Mouse (Mus musculus) common myeloid progenitor, adult 5-6 weeks (primary cell): ENCODE results near the gene St6gal1. TPM values are rescaled to one million over a fixed set of nuclear protein-coding genes. Genes with fewer than 3 reads are reported as not detected.

Experiments
- ATAC-seq: replicated peaks from 2 replicates; pipeline ENCODE4 v1.8.0; 2016; ENCODE audit warnings: low read depth, mild to moderate bottlenecking, moderate TSS enrichment, inconsistent platforms; ENCODE audit not compliant: poor library complexity, severe bottlenecking
- total RNA-seq: library from RNA; stranded (forward); fragments of 200-1000, 187-1606 nt; gene quantifications from 2 replicates; pipeline ENCODE4 v1.2.3, GENCODE M21; 2017

St6gal1 gene
- total RNA-seq, 1 experiment from 2014 or later = 0.41 TPM

DNA sequence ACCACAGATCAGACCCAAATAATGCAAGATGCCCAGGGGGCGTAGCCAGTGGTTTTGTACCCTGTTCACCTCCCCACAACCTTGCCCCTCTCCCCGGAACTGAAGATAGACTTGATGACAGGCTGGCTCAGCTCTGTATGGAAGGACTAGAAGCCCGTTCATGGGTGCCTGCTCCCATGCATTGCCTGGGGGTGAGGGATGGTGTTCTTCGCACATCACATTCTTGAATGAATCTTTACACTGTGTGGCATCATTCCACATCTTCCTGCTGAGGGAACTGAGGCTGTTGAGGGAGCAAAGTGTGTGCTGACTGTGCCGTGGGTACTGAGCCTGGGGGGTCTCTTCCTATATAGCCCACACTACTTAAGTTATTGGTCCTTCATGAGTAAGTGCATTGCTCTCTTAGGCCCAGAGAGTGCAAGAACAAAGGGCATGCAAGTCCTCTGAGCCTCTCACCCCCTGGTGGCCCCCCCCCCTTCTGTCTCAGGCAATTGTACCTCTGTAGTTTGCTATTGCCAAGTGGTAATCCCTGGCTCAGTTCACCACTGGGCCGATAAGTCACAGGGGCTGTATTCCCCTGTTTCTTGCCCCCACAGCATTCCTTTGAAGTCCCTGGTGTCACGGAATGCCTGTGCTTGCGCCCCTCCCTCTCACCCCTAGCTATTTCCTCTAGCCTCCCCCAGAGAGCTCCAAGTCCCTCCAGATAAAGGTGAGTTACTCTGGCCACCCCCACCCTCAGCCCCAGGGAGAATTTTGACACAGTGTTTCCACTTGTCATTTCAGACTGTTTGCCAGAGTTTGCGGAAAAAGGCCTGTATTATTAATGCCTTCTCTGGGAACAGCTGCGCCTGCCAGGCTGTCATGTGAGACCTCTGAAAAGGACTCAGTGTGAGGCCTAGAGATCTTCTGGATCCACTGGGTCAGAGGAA, 45.7 kb downstream of the St6gal1 start:
- ATAC-seq = no peak

DNA sequence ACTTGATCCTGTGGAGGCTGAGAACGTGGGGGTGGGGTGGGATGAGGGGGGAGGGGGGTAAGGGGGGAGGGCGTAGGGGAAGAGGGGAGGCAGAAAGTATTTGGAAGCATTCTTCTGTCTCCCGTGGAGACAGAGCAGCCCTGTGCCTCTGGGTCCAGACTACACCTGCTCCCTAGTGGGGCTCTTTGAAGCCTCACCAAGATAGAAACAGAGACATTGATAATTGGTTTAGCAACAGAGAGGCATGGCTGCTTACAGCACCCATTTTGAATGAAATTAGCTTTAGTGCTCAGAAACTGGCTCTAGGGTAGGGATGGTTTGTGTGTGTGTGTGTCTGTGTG, 46.3 kb downstream of the St6gal1 start:
- ATAC-seq = no peak

DNA sequence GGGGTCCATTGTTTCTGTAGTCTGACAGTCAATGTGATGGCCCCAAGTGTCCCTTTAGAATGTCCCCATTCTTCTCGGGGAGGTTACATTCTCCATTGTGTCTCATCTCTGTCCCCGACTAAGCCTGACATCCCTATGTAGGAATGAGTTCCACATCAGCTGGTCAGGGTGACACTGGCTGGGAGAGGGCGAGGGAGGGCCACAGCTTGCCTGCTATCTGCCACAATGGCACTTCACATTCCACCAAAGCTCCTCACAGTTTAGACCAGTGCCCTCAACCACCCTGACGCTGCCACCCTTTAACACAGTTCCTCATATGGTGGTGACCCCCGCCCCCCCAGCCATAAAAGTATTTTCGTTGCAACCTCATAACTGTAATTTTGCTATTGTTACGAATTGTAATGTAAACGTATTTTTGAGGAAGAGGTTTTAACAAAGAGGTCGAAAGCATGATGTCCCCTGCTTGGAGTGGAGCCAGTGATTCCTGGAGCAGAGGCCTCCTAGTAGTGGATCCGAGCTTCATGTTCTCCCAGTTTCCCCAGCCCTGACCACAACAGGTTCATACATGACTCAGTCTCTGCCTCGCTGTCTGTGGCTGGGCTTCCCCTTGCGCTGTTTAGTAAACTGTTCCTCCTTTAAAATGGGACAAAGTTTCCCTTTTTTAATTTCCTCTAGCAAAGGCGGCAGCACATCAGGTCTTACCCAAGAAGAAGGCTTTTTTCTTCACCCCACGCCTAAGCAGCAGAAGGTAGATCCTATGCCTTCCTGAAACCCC, 47.4 kb downstream of the St6gal1 start:
- ATAC-seq = peak; percentile 60

DNA sequence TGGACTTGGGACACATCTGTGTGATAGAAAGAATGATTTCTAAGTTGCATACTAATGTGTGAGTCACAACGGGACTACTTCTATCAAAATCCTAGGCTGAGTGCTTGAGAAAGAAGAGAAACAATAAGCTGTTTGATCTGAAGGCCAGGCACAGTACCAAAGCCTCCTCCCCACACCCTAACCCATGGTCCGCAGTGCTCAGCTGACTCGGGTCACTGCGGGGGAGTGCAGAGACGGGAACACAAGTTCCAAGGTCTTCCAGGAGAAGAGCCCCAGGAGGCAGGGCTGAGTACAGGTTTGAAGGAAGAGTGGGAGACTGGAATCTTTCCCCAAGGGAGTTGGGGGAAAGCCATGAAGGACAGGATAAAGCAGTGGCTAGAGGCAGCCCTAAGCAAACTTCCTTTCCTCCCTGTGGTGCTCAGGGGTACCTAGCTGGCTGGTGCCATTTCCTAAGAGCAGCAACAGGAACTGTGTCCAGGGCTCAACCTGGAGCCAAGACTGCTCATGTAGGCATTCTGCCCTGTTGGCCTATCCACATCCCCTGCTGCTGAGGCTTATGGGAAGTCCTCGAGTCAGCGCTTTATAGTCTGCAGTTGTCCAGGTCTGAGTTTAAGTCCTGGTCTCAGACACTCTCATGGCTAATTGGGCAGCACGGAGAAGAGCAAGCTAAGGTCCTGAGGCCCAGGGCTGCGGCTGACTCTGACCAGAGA, 48.1 kb downstream of the St6gal1 start:
- ATAC-seq = no peak

DNA sequence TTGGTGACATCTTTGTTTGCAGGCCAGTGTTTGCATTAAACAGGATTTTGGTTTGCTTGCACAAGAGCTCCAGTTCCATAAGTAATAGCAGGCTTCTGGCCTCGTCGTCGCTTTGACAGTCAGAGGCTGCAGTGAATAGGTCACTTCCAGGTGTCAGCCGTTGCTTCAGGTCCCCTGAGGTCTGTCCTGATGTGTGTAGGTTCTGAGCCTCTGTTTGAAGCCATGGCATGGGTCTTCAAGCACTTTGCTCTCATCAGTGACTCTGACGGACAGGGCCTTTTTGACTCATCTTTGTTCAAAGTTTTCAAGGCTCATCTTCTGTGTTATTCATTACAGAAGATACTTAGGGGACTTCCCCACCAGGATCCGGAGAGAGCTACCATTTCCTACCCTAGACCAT, 49.5 kb downstream of the St6gal1 start:
- no peak for ATAC-seq

DNA sequence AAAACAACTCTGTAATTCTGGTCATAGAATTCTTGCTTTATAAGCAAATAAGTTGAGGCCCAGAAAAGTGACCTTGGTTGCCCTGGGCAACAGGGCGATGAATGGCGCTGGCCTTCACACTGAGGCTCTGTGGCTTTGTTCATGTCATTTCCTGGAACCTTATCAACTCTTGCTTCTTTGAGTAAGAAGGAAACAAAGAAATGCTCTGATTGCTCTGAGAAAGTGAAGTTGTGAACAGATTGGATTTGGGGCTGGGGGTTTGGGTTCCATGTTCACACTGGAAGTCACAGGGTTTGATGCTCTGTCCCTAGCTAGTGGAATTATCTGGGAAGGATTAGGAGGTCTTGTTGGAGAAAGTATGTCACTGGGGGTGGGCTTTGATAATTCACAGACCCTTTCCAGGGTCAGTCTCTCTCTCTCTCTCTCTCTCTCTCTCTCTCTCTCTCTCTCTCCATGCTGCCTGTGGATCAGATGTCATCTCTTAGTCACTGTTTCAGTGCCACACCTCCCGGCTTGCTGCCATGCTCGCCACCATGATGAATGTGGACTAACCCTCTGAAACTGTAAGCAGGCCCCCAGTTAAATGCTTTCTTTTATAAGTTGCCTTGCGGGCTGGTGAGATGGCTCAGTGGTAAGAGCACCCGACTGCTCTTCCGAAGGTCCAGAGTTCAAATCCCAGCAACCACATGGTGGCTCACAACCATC, 50.2 kb downstream of the St6gal1 start:
- peak; percentile 34; the same call in 1 of the 2 replicates for ATAC-seq

DNA sequence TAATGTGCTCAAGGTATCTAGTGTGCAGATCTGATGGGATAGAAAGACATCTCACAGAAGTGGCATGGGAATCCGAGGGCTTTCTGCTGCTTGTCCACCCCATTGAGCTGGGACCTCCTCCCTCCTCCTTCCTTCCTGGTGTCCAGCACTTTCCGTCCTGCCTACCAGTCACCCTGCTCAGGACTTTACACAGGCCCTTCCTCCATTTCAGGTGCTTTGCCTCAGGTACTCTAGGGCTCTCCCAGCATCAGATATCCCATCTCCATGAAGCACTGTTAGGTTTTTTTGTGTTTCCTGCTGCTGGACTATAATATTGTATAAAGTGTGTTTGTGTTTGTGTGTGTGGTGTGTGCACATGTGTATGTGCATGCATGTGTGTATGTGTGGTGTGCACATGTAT, 51.1 kb downstream of the St6gal1 start:
- ATAC-seq = no peak

DNA sequence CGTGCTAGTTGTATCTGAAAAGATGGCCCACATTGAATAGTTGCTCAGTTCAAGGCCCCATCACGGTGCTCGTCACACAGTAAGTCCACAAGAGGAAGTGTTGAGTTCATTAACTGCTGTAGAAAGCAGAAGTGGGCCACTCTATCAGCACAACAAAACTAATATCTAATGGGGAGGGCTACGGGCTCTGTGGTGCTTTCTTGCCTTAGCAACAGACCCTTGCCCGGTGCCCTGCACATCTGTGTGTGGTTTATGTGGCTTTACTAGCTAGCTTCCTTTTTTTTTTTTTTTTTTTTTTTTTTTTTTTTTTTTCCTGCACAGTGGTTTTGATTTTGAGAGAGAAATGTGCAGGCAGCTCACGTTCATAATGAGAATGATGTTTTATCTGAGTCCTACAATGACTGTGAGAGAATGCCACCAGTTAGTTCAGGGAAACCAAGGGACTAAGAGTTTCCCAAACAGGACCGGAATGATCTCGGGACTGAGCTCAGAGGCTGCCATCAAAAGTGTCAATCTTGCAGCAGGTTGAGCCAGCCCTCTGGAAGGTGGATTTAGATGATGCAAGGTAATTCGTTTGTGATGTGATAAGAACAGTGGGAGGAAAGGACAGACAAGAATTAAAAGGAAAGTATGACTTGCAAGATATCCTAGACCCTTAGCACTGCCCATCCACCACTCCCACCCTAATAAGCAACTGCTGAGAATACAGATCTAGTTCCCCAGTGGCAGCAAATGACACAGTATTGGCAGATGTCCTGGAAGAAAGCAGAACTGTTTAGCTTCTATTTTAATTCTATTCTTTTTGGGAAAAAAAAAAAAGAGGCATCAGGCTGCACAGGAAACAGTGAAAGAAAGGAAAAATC, 55.6 kb downstream of the St6gal1 start:
- ATAC-seq = peak; percentile 94

DNA sequence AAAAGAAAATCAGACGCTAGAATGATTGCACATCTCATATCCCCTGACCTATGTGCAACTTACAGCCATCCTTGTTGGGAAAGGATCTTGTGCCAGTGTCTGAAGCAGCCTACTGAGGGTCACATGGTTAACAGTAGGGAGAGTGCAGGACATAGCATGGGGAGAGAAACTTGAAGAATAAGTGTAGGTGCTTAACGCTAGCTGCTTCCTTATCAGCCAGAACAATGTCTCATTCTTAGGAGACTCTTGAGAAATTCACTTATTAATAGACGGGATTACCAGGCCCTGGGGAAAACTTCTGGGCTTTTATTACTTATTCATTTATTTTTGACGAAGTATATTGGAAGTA, 56.2 kb downstream of the St6gal1 start:
- no peak; the same call in 1 of the 2 replicates for ATAC-seq

DNA sequence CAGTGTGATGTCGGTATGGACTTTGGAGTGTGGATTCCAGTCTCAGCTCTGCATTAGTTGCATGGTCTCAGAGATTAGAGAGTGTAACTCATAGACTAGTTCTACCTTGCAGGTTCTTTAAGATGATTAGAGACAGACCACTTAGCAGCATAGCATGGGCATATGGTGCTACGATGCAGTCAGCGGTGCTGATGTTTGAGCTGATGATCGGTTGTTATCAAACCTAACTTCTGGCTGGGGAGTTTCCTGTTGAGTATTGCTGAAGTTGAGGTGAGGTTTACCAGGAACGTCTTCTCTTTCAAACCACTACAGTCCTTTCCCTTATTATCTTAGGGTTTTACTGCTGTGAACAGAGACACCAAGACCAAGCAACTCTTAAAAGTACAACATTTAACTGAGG, 57.7 kb downstream of the St6gal1 start:
- ATAC-seq = no peak

DNA sequence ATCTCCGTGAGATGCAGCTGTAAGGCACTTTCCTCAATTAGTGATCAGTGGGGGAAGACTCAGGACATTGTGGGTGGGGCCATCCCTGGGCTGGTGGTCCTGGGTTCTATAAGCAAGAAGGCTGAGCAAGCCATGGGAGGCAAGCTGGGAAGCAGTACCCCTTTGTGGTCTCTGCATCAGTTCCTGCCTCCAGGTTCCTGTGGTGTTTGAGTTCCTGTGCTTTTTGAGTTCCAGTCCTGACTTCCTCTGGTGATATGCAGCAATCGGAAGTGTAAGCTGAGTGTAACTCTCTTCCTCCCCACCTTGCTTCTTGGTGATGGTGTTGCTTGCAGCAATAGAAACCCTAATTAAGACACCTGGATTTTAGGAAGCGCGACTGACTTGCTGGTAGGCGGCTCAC, 58.4 kb downstream of the St6gal1 start:
- ATAC-seq = no peak

DNA sequence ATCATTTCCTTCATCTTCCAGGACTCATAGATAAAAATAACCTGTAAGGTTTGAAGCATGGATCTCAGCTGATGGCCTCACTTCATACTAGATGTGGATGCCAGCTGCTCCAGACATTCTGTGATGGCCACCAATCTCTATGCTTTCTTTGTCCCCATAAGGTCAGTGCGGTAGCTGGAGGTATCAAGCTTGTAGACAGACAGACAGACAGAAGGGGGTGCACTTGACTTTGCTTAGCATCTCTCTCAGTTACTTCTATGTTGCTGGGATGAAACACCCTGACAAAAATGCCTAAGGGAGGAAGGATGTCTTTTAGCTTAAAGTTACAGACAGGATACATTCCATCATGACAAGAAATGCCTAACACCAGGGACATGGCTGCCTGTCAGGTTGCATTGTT, 59.1 kb downstream of the St6gal1 start:
- no peak for ATAC-seq

DNA sequence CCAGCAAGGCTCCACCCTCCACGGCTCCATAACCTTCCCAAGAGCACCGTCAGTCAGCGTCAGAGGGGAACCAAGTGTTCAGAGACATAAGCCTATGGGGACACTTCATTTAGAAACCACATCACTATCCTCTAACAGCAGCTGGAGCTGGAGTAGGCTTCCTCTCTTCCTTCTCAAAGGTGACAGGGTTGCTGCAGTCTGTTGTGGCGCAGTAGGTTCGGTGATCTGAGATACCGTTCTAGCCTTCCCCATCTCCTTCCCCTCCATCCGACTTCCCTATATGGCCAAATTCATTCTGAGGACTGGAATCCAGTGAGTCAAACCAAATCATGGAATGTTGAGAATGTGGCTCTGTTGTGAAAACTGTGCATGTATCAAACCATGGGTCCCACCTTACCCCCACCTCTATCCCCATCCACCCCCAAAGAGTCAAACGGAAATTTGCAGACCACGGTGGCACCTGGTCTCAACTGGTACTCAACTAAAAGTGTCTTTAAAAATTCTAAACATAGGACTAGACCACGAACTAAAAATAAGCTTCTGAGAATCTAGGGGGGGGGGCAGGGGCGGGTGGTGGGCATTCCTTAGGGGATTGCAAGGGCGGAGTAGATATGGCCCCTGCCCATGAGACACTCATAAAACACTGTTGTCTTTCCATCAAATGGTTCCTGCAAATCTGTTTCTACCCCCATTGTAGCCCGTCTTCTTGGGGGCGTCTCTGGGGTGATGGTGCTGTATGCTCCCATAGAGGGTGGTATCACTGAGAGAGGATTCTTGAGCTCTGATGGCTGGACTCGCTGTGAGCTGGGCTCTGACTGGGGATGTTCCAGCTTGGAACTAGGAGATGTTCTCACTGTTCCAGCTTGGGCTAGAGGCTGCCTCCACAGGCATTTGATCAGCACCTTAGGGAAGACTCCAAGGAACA, 60.2 kb downstream of the St6gal1 start:
- peak; percentile 40 for ATAC-seq

DNA sequence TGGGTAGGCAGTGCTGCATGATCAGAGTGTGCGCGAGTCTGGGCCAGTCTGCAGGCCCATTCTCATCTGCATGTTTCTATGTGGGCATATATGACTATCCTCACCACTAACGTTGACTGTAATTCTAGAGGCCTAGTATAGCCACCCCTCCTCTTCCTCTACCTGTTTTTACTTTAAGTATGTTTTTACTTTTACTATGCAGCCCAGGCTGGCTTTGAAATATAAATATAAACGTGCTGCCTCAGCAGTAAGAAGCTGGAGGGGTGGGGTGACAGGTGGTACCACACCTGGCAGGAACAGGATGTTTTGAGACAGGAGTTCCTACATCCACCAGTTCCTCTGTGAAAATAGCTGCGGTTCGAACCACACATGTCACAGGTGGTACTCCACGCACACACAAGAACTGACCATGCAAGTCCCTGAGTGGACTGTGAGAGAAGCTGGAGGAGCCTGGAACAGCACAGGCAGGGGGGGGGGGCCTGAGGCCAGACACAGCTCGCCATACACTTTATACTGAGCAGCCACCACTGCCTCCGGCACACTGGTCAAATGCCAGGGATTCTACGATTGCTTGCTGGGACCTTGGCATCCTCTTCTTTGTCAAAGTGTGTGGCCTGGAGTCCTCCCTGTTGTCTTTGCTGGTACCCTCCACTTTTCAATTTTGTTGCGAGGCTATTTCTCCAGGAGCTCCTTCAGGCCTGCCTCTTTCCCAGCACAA, 62.0 kb downstream of the St6gal1 start:
- no peak for ATAC-seq

DNA sequence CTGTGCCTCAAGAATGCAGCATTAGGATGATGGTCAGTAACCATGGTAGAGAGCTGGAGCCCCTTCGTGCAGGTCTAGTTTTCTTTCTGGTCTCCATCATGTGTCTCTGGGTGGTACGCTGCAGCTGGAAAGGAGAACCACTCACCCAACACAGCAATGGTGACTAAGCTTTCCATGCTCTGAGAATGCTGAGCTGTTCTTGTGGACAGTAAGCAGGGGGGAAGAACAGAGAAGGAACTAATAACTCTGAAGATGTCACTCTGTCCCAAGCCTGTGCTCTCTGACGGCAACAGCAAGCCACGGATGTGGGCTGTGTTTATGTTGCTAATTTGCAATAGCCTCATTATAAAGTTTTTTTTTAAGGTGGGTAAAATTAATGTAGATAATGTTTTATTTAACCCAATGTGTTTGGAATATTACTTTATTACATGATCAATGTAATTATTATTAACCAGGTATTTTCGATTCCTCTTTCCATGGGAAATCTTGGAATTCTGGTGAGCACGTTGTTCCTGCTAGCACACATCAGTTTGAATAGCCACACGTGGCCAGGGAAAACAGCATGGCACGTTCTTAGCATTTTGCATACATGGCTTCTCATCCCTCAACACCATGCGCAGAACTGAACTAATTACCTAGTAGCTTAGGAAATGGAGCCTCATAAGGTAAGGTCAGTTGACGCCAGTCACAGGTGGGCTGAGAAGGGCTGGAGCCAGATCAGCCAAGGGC, 62.9 kb downstream of the St6gal1 start:
- peak; percentile 76 for ATAC-seq

DNA sequence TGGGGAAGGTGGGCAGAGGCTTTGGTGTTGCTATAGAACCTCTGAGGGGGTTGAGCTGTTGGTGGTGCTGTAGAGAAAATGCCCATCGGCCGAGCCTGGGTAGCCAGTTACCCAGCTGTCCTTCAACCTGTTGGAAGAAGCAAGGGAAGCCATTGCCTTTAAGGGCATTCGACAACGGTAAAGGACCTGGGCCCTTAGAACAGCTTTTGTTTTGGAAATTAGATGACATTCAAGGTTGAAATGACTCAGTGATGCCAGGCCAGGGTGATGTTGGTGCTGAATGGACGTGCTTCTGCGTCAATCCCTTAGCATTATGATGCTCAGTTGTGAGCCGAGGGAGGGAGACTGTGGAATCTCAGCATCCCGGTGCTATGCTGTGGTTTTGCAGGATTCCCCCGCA, 63.6 kb downstream of the St6gal1 start:
- no peak for ATAC-seq

DNA sequence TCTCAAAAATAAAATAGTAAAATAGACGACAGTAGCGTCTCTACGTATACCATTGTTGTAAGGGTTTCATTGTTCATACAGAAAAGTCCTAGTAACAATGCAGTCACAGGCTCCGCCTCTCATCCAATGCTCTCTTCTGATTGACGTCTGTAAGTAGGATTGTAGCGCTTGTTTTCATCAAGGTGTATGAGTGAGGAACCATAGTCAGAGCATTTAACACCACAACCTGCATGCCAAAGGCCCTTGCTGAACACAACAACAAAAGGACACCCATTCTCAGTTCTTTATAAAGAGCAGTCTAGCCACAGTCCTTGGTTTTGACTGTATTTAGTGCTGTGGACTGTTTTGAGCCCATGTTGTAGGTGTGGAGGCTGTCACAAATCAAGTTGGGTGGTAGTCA, 64.9 kb downstream of the St6gal1 start:
- ATAC-seq = no peak
